Mouse (Mus musculus): ENCODE measurements around the gene Ankmy2.

- no peak for TF ChIP-seq CTCF (IDR thresholded peaks at IDR 0.05)
- no peak for TF ChIP-seq EP300 (IDR thresholded peaks at IDR 0.05)
Measured at GRCm38 (mm10) chr12:36241171-36241570, 84.3 kb downstream of the Ankmy2 start.

All from lung, postnatal 0 days (tissue).